Mouse (Mus musculus): Measurements from ENCODE around the gene Zfp609.
A peak's percentile ranks its signal among the peaks of the same experiment; 100 is the strongest.
"Not testable (repeated sequence)": the region's sequence is repeated elsewhere in the genome, so short reads cannot be mapped to it uniquely, and the experiment has no call there.

Gene Zfp609

DNA sequence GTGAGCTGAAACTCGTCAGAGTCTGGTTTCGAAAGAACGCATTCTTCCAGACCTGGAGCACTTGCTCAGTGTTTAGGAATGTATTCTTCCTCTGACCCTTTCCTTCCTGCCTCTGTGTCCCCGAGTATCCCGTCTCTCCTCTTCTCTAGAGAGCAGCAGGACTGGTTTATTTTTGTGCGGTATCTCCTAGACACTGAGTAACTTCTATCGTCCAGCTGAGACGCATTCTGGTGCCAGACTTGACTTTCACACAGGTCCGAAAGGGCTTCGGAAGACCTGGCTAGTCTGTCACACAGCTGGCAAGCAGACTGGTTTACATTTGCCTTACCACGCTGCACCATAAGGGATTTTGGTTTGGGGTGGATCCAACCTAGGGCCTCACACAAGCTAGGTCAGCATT, 154.4 kb downstream of the Zfp609 start:
- no peak for DNase-seq (ENCODE audit: low spot score)

DNA sequence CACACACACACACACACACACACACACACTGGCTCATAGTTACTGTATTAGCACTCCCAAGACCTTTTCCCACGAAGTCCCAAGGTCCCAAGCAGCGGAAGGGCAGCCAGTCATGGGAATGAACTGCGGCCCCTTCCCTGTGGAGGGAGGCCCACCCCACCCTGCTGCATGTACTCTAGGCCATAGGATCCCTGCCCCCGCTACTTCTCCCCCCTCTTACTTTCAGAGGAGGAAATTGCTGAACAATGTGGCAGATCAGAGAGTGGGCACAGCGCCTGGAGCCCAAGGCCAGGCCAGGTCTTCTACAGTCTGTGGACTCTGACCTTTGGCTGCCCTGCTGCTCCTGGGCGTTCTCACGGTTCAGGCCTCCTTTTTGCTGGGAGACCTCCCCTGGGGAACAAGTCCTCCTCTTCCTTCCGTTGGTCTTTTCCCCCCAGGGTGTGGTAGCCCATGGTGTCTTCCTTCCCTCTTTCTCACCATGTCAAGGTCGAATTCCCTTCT, 155.9 kb downstream of the Zfp609 start:
- peak; percentile 31 for DNase-seq (ENCODE audit: low spot score)

DNA sequence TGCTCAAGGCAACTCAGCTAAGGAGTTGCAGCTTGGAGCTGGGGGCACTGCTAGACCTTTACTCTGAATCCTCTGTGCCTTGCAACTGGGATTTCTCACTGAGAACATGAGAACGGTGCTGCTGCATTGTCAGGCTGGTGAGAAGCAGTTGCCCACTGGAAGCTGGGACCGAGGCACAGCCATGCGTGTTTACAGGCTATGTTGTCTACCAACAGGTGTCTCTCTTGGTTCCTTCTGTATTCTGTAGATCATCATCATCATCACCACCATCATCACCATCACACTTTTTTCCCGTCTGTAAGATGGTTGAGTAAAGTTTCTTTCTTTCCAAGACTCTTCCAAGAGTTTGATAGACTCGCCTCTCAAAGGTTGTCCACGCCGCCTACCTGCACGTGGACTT, 159.7 kb downstream of the Zfp609 start, which contains the start of gene Oaz2:
TSS of gene Oaz2 (plus strand) at position 301 of the 400 bp plus-strand sequence.
- no peak for DNase-seq (ENCODE audit: low spot score)

DNA sequence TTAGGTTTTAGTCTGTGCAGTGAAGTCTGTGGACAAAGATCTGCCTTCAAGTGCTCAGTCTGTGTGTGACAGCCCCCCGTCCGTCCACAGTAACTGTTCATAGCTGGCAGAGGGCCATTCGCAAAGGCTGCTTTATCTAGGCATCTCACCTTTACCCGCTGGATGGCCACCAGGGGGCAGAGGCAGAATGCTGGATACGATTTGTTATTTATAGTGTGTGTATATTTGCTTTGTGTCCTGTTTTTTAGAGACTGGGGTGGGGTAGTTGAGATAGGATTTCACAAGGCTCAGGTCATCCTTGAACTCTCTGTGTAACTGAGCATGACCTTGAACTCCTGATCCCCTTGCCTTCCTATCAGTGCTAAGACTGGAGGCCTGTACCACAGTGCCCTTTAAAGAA, 161.3 kb downstream of the Zfp609 start:
- peak; percentile 54 for DNase-seq (ENCODE audit: low spot score)

DNA sequence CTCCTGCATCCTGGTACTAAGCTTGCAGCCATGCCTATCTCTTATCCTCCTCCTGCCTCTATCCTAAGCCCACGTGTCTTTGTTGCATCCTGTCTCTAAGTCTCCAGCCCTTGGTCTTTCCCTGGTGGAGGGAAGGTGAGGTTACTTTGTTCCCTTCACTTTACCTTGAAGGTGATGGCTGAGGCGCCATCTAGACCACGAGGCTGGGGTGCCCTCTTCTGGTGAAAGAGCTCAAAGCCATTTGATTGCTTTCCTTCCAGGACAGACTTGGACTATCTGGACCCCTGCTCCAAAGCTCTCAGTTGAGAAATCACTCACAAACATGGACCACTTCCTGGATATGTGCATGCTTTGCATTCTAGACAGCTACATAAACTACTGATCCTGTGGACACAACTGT, 163.2 kb downstream of the Zfp609 start:
- DNase-seq (ENCODE audit: low spot score) = peak; percentile 57

DNA sequence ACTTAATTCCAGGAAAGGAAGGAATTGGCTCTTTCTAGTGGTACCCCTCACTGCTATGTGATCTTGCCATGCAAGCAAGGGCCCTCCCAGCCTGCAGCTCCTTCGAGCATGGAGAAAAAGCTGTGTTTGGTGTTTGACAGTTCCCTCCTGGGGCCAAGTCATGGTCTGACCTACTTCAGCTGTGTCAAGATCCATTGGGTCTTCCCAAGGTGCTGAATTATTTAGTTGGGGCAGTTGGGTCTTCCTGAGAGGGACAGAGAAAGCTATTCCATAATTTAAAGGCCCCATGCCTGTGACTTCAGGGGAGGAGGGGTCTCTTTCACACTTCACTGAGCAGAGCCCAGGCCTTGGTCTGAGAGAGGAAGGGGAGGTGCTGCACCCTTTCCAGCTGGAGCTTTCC, 165.9 kb downstream of the Zfp609 start:
- no peak for DNase-seq (ENCODE audit: low spot score)

DNA sequence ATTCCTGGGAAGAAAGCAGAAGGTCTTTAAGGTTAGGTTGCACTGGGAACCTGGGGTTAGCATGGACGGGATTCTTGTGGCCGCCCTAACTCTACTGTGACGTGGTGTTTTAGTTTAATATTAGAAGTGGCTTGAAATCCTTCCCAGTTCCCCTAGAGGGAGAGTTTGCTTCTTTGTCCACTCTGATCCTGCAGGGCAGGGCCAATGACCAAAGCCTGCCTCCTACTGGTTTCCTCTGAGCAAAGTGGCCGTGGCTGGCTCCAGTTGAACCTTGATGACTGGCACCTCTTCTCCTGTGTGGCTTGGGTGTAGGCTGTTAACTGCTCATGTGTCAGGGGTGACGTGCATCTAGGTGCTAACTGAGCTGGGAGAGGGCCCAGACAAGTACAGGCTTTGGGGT, 166.3 kb downstream of the Zfp609 start:
- no peak for DNase-seq (ENCODE audit: low spot score)

DNA sequence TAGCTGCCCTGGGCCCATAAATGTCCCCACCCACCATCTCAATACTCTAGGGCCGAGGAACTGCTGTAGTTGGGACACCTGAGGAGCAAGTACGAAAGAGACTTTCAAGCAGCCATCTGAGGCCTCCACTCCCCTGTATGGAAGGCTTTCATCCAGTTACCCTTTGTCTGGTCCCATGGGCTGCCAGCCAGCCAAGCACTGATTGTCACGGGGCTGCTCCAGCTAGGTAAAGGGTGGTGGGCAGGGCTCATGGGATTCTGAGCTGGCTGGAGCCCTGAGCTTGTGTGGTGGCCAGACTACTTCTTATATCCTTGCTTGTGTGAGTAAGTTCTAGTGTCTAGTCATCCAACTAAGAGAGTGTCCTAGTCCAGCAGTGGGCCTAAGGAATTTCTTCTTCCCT, 170.1 kb downstream of the Zfp609 start:
- no peak for DNase-seq (ENCODE audit: low spot score)

DNA sequence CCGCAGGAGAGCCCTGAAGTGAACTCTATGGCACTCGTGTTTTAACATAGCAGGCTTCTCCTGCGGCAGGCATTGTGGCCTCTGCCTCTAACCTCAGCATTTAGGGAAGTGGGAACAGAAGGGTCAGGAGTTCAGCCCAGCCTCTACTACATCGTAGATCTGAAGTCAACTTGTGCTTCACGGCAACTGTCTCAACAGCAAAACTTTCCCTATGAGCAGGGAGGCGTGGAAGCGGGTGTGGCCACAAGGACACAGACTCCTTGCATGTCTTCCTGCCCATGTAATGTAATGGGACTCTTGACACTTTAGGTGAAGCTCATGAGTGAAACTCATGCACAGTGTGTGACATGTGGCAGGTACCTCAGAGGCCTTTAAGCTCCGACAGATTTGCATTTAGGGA, 171.8 kb downstream of the Zfp609 start:
- DNase-seq (ENCODE audit: low spot score) = no peak

DNA sequence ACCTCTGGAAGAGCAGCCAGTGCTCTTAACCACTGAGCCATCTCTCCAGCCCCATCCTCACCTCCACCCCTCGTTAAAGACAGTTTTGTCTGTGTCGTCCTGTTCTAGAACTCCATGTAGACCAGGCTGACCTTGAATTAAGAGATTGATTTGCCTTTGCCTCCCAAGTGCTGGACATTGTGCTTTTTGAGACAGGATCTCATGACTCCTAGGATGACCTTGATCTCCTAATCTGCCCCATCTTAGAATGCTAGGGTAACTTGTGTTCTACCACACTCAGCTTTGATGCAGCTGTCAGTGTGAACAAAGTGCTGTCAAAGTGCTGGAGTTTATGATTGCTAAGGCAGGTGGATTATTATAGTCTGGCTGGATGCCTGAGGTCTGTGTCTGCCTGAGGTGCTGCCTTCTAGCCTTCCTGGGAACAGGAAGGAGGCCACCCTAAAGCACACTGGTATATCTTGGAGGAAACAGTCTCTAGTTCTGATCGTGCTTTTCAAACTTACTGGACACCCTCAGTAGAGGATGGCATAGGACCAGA, 172.6 kb downstream of the Zfp609 start:
- no peak for DNase-seq (ENCODE audit: low spot score)

DNA sequence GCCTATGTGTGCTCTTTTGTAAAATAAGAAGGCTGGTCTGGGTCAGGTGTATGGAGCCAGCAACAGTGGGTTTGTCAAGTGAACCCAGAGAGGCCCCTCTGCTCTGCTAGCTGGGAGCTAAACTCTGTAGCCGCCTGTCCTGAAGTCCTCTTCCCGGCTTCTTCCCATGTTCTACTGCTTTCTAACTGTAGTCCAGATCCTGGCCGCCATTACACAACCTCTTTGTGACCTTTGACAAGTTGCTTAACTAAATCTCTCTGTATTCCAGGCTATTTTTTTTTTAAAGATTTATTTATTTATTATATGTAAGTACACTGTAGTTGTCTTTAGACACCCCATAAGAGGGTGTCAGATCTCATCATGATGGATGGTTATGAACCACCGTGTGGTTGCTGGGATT, 173.6 kb downstream of the Zfp609 start:
- no peak for DNase-seq (ENCODE audit: low spot score)

DNA sequence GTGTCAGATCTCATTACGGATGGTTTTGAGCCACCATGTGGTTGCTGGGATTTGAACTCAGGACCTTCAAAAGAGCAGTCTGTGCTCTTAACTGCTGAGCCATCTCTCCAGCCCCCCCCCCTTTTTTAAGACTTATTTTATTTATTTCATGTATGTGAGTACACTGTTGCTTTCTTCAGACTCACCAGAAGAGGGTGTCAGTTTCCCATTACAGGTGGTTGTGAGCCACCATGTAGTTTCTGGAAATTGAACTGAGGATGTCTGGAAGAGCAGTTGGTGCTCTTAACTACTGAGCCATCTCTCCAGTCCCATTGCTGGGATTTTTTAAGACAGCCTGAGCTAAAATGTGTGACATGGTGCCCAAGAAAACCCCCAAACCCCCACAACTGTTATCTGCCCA, 175.4 kb downstream of the Zfp609 start:
- DNase-seq (ENCODE audit: low spot score) = not testable (repeated sequence)

DNA sequence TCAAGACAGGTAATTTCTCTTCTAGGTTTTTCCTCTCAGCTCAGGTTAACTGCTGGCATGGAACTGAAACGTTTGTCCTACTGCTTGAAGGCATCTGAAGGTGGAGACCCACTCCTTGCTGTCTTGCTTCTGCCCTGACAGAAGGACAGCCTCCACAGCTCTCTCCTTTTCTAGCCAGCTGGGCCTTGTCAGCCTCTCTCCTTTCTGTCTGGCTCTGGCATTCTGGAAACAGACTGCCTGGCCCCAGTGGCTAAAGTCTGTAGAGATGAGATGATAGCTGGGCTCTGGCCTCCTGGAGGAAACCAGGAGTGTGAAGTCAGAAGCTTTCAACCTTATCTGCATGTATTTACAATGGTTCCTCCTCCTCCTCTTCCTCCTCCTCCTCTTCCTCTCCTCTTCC, 177.4 kb downstream of the Zfp609 start:
- no peak for DNase-seq (ENCODE audit: low spot score)

DNA sequence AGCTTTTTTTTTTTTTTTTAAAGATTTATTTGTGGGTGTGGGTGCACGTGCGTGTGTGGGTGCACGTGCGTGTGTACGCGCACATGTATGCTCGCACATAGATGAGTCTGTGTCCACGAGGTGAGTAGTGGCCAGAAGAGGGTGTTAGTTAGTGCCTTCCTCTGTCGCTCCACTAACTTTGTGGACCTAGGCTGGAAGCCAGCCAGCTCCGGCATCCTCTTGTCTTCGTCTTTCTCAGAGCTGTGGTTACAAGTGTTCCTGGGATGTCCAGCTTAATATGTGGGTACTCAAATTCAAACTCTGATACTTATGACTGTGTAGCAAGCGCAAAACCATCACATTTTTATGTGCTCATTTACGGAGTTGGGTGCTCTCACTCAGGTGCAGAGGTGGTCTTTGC, 178.6 kb downstream of the Zfp609 start:
- no peak for DNase-seq (ENCODE audit: low spot score)

DNA sequence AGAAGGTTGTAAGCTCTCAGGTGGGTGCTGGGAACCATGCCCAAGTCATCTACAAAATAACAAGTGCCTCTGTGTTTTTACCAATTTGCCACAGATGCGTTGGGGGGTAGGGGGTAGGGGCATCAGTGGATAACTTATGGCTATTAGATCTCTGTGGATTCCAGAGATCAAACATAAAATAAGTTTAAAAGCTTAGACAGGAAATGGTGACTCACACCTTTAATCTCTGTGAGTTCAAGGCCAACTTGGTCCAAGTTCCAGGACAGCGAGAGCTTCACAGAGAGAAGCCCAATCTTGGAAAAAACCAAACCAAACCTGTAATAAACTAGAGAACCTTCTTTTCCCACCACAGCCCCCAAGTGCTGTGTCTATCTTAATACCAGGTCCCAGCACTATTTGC, 180.6 kb downstream of the Zfp609 start:
- DNase-seq (ENCODE audit: low spot score) = no peak

DNA sequence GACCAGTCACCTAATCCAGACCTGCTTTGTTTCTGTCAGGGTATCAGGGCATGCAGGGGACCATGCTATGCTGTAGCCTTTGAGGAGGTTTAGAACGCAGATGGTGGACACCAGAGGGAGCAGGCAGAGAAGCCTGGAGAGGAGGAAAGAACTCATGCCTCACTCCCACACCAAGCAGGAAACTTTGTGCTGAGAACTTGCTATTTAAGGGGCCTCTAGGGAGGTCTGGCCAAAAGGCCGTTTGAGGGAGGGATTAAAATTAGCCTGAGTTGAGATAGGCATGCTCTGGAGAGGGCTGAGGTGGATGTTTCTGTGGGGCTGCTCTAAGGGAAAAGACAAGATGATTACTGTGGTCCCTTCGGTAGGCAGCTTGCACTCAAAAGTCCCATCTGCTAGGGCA, 181.4 kb downstream of the Zfp609 start:
- no peak for DNase-seq (ENCODE audit: low spot score)

DNA sequence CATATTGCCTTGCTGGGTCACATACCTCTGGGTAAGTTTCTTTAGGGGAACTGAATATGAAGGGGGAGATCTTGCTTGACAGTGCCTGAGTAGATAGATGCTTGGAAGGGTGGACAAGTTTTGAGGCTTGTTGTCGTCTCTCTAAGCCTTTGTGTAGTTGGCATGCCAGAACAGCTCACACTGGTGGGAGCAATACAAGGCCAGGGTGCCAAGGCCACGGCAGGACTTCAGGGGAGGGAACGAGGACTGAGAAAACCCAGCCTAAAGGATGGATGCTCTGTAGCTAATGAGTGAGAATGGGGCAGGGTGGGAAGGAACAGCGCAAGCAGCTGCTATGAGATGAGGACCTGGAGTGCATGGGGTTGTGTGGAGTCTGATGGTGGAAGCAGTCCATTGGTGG, 182.4 kb downstream of the Zfp609 start:
- no peak for DNase-seq (ENCODE audit: low spot score)

DNA sequence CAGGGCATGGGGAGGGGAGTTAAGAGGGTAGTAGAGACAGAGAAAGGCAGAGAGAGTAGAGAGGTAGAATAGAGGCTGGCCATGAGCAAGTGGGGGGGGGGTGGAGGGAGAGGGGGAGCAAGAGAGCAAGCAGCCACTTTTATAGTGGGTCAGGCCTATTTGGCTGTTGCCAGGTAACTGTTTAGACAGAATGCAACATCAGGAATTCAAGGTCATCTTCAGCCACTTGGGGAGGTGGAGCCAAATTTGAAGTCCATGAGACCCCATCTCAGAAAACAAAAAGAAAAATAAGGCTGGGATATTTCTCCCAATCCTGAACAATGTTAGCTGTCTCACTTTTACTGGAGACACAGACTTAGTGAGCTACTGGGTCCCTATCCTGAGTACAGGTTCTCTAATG, 184.8 kb downstream of the Zfp609 start:
- no peak for DNase-seq (ENCODE audit: low spot score)
